Mouse (Mus musculus) midbrain, embryonic 10.5 days (tissue): ENCODE data around the gene Syce1. TPM values are rescaled to one million over a fixed set of nuclear protein-coding genes. Genes with fewer than 3 reads are reported as not detected.

Source experiments
- DNase-seq: peaks from one replicate; pipeline ENCODE4 v3.0.0-alpha.2; 2017; ENCODE audit warnings: low spot score
- H3K27ac ChIP-seq: fragments of 300-500 bp; sonication (generic); replicated peaks from 2 replicates; pipeline ENCODE4 v1.5.1; 2016; ENCODE audit warnings: mild to moderate bottlenecking
- H3K27me3 ChIP-seq: fragments of 300-500 bp; sonication (generic); 2 replicates; pipeline ENCODE4 v1.6.1; 2016; ENCODE audit warnings: low read depth, mild to moderate bottlenecking; ENCODE audit not compliant: poor library complexity, severe bottlenecking
- H3K36me3 ChIP-seq: fragments of 300-500 bp; sonication (generic); 2 replicates; pipeline ENCODE4 v1.6.1; 2016; ENCODE audit warnings: mild to moderate bottlenecking, moderate library complexity
- H3K4me1 ChIP-seq: fragments of 300-500 bp; sonication (generic); 2 replicates; pipeline ENCODE4 v1.6.1; 2016
- H3K4me3 ChIP-seq: fragments of 300-500 bp; sonication (generic); 2 replicates; pipeline ENCODE4 v1.5.1; 2016; ENCODE audit warnings: mild to moderate bottlenecking, moderate library complexity
- H3K9me3 ChIP-seq: fragments of 300-500 bp; sonication (generic); replicated peaks from 2 replicates; pipeline ENCODE4 v1.6.1; 2016; ENCODE audit warnings: mild to moderate bottlenecking
- WGBS: fragments of 180-500 bp; shearing (Covaris S2); methylation state at CpG from one replicate; pipeline ENCODE4 v1.1.7; 2016; 5-methylcytosine and 5-hydroxymethylcytosine counted together
- polyA plus RNA-seq: library from polyadenylated mRNA; unstranded; fragments of >200 nt; fragmentation: Nextera tagmentation; extraction: Ambion mirVana; gene quantifications from 2 replicates; pipeline ENCODE4 v1.2.1, GENCODE M21; 2016

Gene Syce1
- 0.12 TPM in 1 of 2 replicates, not detected in the other for polyA plus RNA-seq

GRCm38 (mm10) chr7:140787406-140788052, at the start of gene Syce1:
Syce1 (minus strand) TSS chr7:140787852.
- WGBS = 81% methylated on average over 33 of the region's 33 CpGs
- Histone ChIP-seq H3K27me3 (no peaks in the 10 kb centered on the region), H3K9me3 (no peaks in the 10 kb centered on the region), H3K4me3 (no peak within 1 kb of the TSS), H3K27ac (no peak within 1 kb of the TSS), H3K36me3 (no peaks in the 10 kb centered on the region), H3K4me1 (no peaks in the 10 kb centered on the region)
- DNase-seq = no peak

GRCm38 (mm10) chr7:140836243-140837115, 48.8 kb upstream of the Syce1 start:
- H3K9me3 ChIP-seq = no peaks in the 10 kb centered on the region
- peaks cover 4% of the 10 kb centered on the region; the same call in 1 of the 2 replicates for H3K4me1 ChIP-seq
- no peak overlapping the region for H3K4me3 ChIP-seq
- peaks cover 20% of the 10 kb centered on the region for H3K27me3 ChIP-seq
- 88% methylated on average over 9 of the region's 9 CpGs for WGBS
- H3K36me3 ChIP-seq = no peaks in the 10 kb centered on the region
- no peak overlapping the region for H3K27ac ChIP-seq
- no peak for DNase-seq

- no peaks in the 10 kb centered on the region for H3K36me3 ChIP-seq
- no peak overlapping the region; the same call in 1 of the 2 replicates for H3K27ac ChIP-seq
- H3K9me3 ChIP-seq = no peaks in the 10 kb centered on the region
- peaks cover 4% of the 10 kb centered on the region; the same call in 1 of the 2 replicates for H3K4me1 ChIP-seq
- no peak for DNase-seq
- no peak overlapping the region for H3K4me3 ChIP-seq
- peaks cover 13% of the 10 kb centered on the region; the same call in 1 of the 2 replicates for H3K27me3 ChIP-seq
- WGBS = 77% methylated on average over 2 of the region's 2 CpGs
Observed at GRCm38 (mm10) chr7:140835758-140836087, 48.1 kb upstream of the Syce1 start.

GRCm38 (mm10) chr7:140834968-140835757, 47.5 kb upstream of the Syce1 start, which contains the start of gene Urah:
Urah (plus strand) TSS chr7:140835018.
- Histone ChIP-seq H3K36me3 (no peaks in the 10 kb centered on the region), H3K27ac (no peak within 1 kb of the TSS; the same call in 1 of the 2 replicates), H3K4me1 (peaks cover 4% of the 10 kb centered on the region; the same call in 1 of the 2 replicates), H3K27me3 (peaks cover 7% of the 10 kb centered on the region; the same call in 1 of the 2 replicates), H3K9me3 (no peaks in the 10 kb centered on the region), H3K4me3 (no peak within 1 kb of the TSS)
- DNase-seq = no peak
- WGBS = 47% methylated on average over 20 of the region's 20 CpGs

GRCm38 (mm10) chr7:140833341-140833740, 45.7 kb upstream of the Syce1 start:
- no peaks in the 10 kb centered on the region for H3K27me3 ChIP-seq
- no peaks in the 10 kb centered on the region for H3K9me3 ChIP-seq
- H3K4me1 ChIP-seq = peaks cover 4% of the 10 kb centered on the region; the same call in 1 of the 2 replicates
- WGBS = 86% methylated on average over 4 of the region's 4 CpGs
- DNase-seq = no peak
- H3K27ac ChIP-seq = no peak overlapping the region
- H3K4me3 ChIP-seq = no peak overlapping the region
- no peaks in the 10 kb centered on the region for H3K36me3 ChIP-seq

GRCm38 (mm10) chr7:140831447-140831846, 43.8 kb upstream of the Syce1 start:
- 87% methylated on average over 6 of the region's 6 CpGs for WGBS
- Histone ChIP-seq H3K27me3 (no peaks in the 10 kb centered on the region), H3K4me1 (peaks cover 4% of the 10 kb centered on the region; the same call in 1 of the 2 replicates), H3K36me3 (no peaks in the 10 kb centered on the region), H3K9me3 (no peaks in the 10 kb centered on the region), H3K27ac (no peak overlapping the region), H3K4me3 (no peak overlapping the region)
- no peak for DNase-seq

GRCm38 (mm10) chr7:140828171-140828881, 40.7 kb upstream of the Syce1 start:
- Histone ChIP-seq H3K4me3 (no peak overlapping the region), H3K27ac (no peak overlapping the region), H3K9me3 (no peaks in the 10 kb centered on the region), H3K4me1 (no peaks in the 10 kb centered on the region), H3K36me3 (no peaks in the 10 kb centered on the region), H3K27me3 (no peaks in the 10 kb centered on the region)
- no peak for DNase-seq
- WGBS = 43% methylated on average over 8 of the region's 8 CpGs

- Histone ChIP-seq H3K27ac (no peak overlapping the region), H3K27me3 (peaks cover 6% of the 10 kb centered on the region; the same call in 1 of the 2 replicates), H3K4me3 (no peak overlapping the region), H3K4me1 (peaks cover 11% of the 10 kb centered on the region; the same call in 1 of the 2 replicates), H3K36me3 (no peaks in the 10 kb centered on the region), H3K9me3 (no peaks in the 10 kb centered on the region)
- WGBS = 90% methylated on average over 4 of the region's 4 CpGs
- no peak for DNase-seq
Observed at GRCm38 (mm10) chr7:140822731-140823130, 35.1 kb upstream of the Syce1 start.

- WGBS = 2% methylated on average over 21 of the region's 21 CpGs
- Histone ChIP-seq H3K9me3 (no peaks in the 10 kb centered on the region), H3K4me1 (peaks cover 11% of the 10 kb centered on the region; the same call in 1 of the 2 replicates), H3K36me3 (no peaks in the 10 kb centered on the region), H3K27me3 (peaks cover 6% of the 10 kb centered on the region; the same call in 1 of the 2 replicates), H3K27ac (peak within 1 kb of the TSS; percentile 86), H3K4me3 (peak within 1 kb of the TSS; percentile 68)
- DNase-seq = peak; percentile 70
Observed at GRCm38 (mm10) chr7:140821653-140822329, 34.1 kb upstream of the Syce1 start, which contains the start of gene Zfp941. Zfp941 (minus strand) TSS chr7:140822178.

- Histone ChIP-seq H3K4me3 (peak overlapping the region; percentile 68), H3K27ac (peak overlapping the region; percentile 86; the same call in 1 of the 2 replicates), H3K9me3 (no peaks in the 10 kb centered on the region), H3K36me3 (no peaks in the 10 kb centered on the region), H3K27me3 (peaks cover 6% of the 10 kb centered on the region; the same call in 1 of the 2 replicates), H3K4me1 (peaks cover 11% of the 10 kb centered on the region; the same call in 1 of the 2 replicates)
- WGBS = 46% methylated on average over 5 of the region's 5 CpGs
- no peak for DNase-seq
Observed at GRCm38 (mm10) chr7:140821305-140821652, 33.6 kb upstream of the Syce1 start.

- DNase-seq = no peak
- Histone ChIP-seq H3K27ac (no peak overlapping the region), H3K27me3 (peaks cover 6% of the 10 kb centered on the region; the same call in 1 of the 2 replicates), H3K36me3 (no peaks in the 10 kb centered on the region), H3K4me1 (peaks cover 11% of the 10 kb centered on the region; the same call in 1 of the 2 replicates), H3K9me3 (no peaks in the 10 kb centered on the region), H3K4me3 (no peak overlapping the region)
- WGBS = 83% methylated on average over 4 of the region's 4 CpGs
Observed at GRCm38 (mm10) chr7:140820173-140820572, 32.5 kb upstream of the Syce1 start.
